8 mouse cellular contexts compared by ENCODE assay signal in the genomic region with DNA sequence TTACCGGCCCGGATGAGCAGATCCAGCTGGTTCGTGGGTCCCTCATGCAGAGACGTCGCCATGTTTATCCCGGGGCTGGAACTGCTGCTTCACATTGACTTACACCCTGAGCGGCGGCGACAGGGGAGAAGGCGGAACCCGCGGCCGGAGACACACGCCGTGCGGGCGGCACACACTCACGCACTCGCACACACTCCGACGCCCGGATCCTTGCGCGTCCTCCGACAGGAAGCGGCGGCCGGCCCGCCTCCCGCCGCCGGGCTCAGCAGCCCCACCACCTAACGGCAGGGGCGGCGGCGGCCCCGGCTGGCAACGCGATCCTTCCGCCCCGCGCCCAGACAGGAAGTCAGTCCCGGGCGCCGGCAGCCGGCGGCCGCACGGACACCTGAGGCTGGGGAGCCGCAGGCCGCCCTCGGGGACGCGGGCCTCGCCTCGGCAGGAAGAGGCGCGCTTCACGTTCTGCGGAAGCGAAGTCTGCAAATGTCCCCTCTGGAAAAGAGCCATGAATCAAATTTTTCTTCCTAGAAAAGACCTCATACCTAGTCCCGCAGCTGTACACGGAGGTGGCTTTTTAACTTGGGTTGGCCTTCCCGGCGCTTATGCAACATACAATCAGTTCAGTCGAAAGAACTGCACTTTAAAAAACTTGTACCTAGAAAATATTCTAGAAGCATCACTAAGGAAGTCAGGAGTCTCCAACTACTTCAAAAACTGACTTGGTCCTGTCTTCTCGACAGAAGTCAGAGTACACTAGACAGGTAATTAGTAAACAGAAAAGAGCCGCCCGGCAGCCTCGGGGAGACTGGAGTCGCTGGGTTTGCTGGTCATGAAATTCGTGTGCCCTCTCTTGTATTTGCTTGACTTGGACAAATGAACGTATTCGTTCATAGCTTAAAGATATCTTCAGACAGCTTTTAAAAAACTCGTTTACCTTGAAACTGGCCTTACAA. TPM values are rescaled to one million over a fixed set of nuclear protein-coding genes. Genes with fewer than 3 reads are reported as not detected.
A peak's percentile ranks its signal among the peaks of the same experiment; 100 is the strongest.
DNase-seq lines count a peak whose midpoint lies in the region; ATAC-seq lines count a peak whose summit lies in the region.

No protein-coding gene starts in this region.

- DNase-seq in 416B (ENCODE audit: low read depth): peak; percentile 74
- DNase-seq in adrenal gland, postnatal 4 days (ENCODE audit: low spot score in 2 of 2): peak; percentile 55 to 68
- peak; percentile 94 for DNase-seq in embryonic facial prominence, embryonic 14.5 days (ENCODE audit: low spot score)
- DNase-seq in heart, adult 8-10 months (ENCODE audit: low spot score): peak; percentile 78
- DNase-seq in kidney, adult 9 months: peak; percentile 88
- DNase-seq in spleen, adult 18-20 months: peak; percentile 76 to 79

- 2% methylated on average over 35 of the region's 75 CpGs for WGBS in embryonic facial prominence, embryonic 14.5 days
- under 1% methylated on average over 72 of the region's 75 CpGs for WGBS in limb, embryonic 13.5 days
- under 1% methylated on average over 75 of the region's 75 CpGs for WGBS in midbrain, embryonic 15.5 days

- ATAC-seq in embryonic facial prominence, embryonic 14.5 days (ENCODE audit: low read depth): peak; percentile 64
- peak; percentile 55 for ATAC-seq in limb, embryonic 13.5 days (ENCODE audit: low FRiP score, low read depth)
- ATAC-seq in midbrain, embryonic 15.5 days (replicated peaks): peak; percentile 59

- H3K4me3 ChIP-seq in embryonic facial prominence, embryonic 14.5 days (ENCODE audit: low read depth, low read length): peak overlapping the region; percentile 99
- peak overlapping the region; percentile 98 for H3K4me3 ChIP-seq in limb, embryonic 13.5 days
- peak overlapping the region; percentile 88 for H3K4me3 ChIP-seq in midbrain, embryonic 15.5 days

- H3K4me2 ChIP-seq in embryonic facial prominence, embryonic 14.5 days (ENCODE audit: low read depth, low read length): peak overlapping the region; percentile 76
- peak overlapping the region; percentile 75 for H3K4me2 ChIP-seq in limb, embryonic 13.5 days (replicated peaks)
- peak overlapping the region; percentile 83 for H3K4me2 ChIP-seq in midbrain, embryonic 15.5 days

- H3K4me1 ChIP-seq in embryonic facial prominence, embryonic 14.5 days (ENCODE audit: control insufficient read depth, insufficient read depth, low read length): 0 out of 2 replicates have a peak, but pooled peaks cover 4% of the 10 kb centered on the region
- peaks cover 8% of the 10 kb centered on the region for H3K4me1 ChIP-seq in limb, embryonic 13.5 days
- peaks cover 18% of the 10 kb centered on the region for H3K4me1 ChIP-seq in midbrain, embryonic 15.5 days

- no peaks in the 10 kb centered on the region for H3K36me3 ChIP-seq in embryonic facial prominence, embryonic 14.5 days (ENCODE audit: control insufficient read depth, insufficient read depth, low read length)
- peaks cover 3% of the 10 kb centered on the region; the same call in 1 of the 2 replicates for H3K36me3 ChIP-seq in limb, embryonic 13.5 days
- H3K36me3 ChIP-seq in midbrain, embryonic 15.5 days (replicated peaks): no peaks in the 10 kb centered on the region

- H3K9me3 ChIP-seq in embryonic facial prominence, embryonic 14.5 days (ENCODE audit: control insufficient read depth, low read length): no peaks in the 10 kb centered on the region
- H3K9me3 ChIP-seq in limb, embryonic 13.5 days: no peaks in the 10 kb centered on the region
- H3K9me3 ChIP-seq in midbrain, embryonic 15.5 days: no peaks in the 10 kb centered on the region

- H3K27me3 ChIP-seq in embryonic facial prominence, embryonic 14.5 days (replicated peaks; ENCODE audit: control insufficient read depth, insufficient read depth, low read length): no peaks in the 10 kb centered on the region
- no peaks in the 10 kb centered on the region for H3K27me3 ChIP-seq in limb, embryonic 13.5 days
- H3K27me3 ChIP-seq in midbrain, embryonic 15.5 days (replicated peaks): no peaks in the 10 kb centered on the region

- peak overlapping the region; percentile 99 for H3K27ac ChIP-seq in embryonic facial prominence, embryonic 14.5 days (replicated peaks; ENCODE audit: low read depth, low read length)
- H3K27ac ChIP-seq in limb, embryonic 13.5 days: peak overlapping the region; percentile 99
- peak overlapping the region; percentile 92 for H3K27ac ChIP-seq in midbrain, embryonic 15.5 days

- H3K9ac ChIP-seq in embryonic facial prominence, embryonic 14.5 days (ENCODE audit: low read depth, low read length): peak overlapping the region; percentile 95
- peak overlapping the region; percentile 95 for H3K9ac ChIP-seq in limb, embryonic 13.5 days
- H3K9ac ChIP-seq in midbrain, embryonic 15.5 days: peak overlapping the region; percentile 68

RNA-seq across cellular contexts. Expression of a gene that starts 53.2 kb away (rescaled TPM):
- 10 to 100 TPM; 15.1 to 17.9 TPM for total RNA-seq in adrenal gland, postnatal 4 days (2021)
- 9.4 and 10.0 TPM in 2 replicates for polyA plus RNA-seq in embryonic facial prominence, embryonic 14.5 days (2014; fragmentation: Nextera tagmentation; extraction: Ambion mirVana)
- total RNA-seq in heart, adult 8-10 months (2022): 10 to 100 TPM; 32.2 to 45.2 (median 41.6) TPM
- 10.0 and 10.4 TPM in 2 replicates for polyA plus RNA-seq in limb, embryonic 13.5 days (2015; fragmentation: Nextera tagmentation; extraction: Ambion mirVana)
- polyA plus RNA-seq in midbrain, embryonic 15.5 days (2015; fragmentation: Nextera tagmentation; extraction: Ambion mirVana): 30.9 and 31.7 TPM in 2 replicates

Comparison
In these comparisons a context has a peak if more than half of its experiments do, and no peak if none do; other contexts are left out.
1. Peak in every context shown above with its lines: DNase-seq, ATAC-seq, H3K4me3 ChIP-seq and H3K27ac ChIP-seq.